Mouse (Mus musculus): Measurements from ENCODE around the gene Chpt1. TPM values are rescaled to one million over a fixed set of nuclear protein-coding genes. Genes with fewer than 3 reads are reported as not detected.

Chpt1 gene
- polyA plus RNA-seq, 1 experiment from 2014 or later: 18.2 TPM

- ATAC-seq (ENCODE audit: low read depth): no peak
- Histone ChIP-seq H3K9me3 (no peaks in the 10 kb centered on the region), H3K27me3 (no peaks in the 10 kb centered on the region), H3K9ac (no peak overlapping the region), H3K4me2 (no peak overlapping the region), H3K4me3 (no peak overlapping the region), H3K36me3 (no peaks in the 10 kb centered on the region), H3K4me1 (replicated peaks) (no peaks in the 10 kb centered on the region), H3K27ac (replicated peaks) (no peak overlapping the region)
- 77% methylated on average over 12 of the region's 12 CpGs for WGBS
These were observed 6.8 kb upstream of the Chpt1 start for GRCm38 (mm10) chr10:88510503-88511271.

DNA sequence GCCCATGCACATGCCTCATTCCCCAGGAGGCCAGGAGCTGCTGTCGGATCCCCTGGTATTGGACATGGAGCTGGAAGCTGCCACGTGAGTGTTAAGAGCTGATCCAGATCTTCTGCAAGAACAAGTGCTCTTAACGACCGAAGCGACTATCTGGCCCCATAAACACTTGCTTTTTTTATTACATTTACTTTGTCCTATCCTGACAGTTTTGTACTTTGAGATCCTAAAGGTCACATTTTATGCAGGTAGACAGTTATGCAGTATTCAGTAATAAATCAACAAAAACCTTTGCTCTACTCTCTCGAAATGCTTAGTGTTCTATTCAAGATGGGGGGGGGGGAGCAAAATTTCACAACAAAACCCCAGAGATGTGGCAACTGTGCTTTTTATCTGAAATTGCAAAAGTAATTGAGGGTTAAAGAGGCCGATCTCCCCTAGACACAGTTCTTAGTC lies 3.8 kb upstream of the Chpt1 start:
- Histone ChIP-seq H3K9ac (no peak overlapping the region), H3K27me3 (no peaks in the 10 kb centered on the region)

DNA sequence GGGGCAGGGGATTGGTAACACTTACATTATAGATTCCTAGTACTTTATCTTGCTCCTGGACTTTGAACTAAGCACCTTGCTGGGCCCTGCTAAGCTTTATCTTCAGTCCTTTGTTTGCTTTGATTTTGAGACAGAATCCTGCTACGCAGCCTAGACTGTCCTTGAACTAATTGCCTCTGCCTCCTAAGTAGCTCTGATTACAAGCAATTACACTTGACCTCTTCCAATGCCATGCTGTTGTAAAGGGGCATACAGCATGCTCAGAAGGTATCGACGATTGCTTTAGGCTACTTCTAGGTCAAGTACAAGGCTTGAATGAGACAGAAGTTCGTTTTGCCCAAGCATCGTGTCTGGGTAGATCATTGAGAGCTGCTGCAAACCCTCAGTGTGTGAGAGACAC lies 1.4 kb upstream of the Chpt1 start:
- no peaks in the 10 kb centered on the region for H3K27me3 ChIP-seq
- no peak overlapping the region for H3K27ac ChIP-seq (replicated peaks)
- H3K4me1 ChIP-seq (replicated peaks): peaks cover 30% of the 10 kb centered on the region
- H3K36me3 ChIP-seq: no peaks in the 10 kb centered on the region
- H3K9me3 ChIP-seq: no peaks in the 10 kb centered on the region
- ATAC-seq (ENCODE audit: low read depth): no peak
- H3K4me2 ChIP-seq: no peak overlapping the region
- H3K4me3 ChIP-seq: no peak overlapping the region
- H3K9ac ChIP-seq: no peak overlapping the region
- 73% methylated on average over 5 of the region's 5 CpGs for WGBS

More for the DNA sequence above, 3.8 kb upstream of the Chpt1 start:
- WGBS: 79% methylated on average over 7 of the region's 7 CpGs
- Histone ChIP-seq H3K27ac (replicated peaks) (no peak overlapping the region), H3K4me2 (no peak overlapping the region), H3K9me3 (no peaks in the 10 kb centered on the region), H3K4me3 (no peak overlapping the region), H3K4me1 (replicated peaks) (peaks cover 9% of the 10 kb centered on the region), H3K36me3 (no peaks in the 10 kb centered on the region)
- ATAC-seq (ENCODE audit: low read depth): no peak

- Histone ChIP-seq H3K27ac (replicated peaks) (no peak overlapping the region), H3K9ac (no peak overlapping the region), H3K27me3 (no peaks in the 10 kb centered on the region), H3K4me2 (peak overlapping the region; percentile 75), H3K4me1 (replicated peaks) (peaks cover 30% of the 10 kb centered on the region), H3K9me3 (no peaks in the 10 kb centered on the region), H3K4me3 (peak overlapping the region; percentile 77), H3K36me3 (no peaks in the 10 kb centered on the region)
- no peak for ATAC-seq (ENCODE audit: low read depth)
- WGBS: 54% methylated on average over 3 of the region's 3 CpGs
These were observed 608 bp upstream of the Chpt1 start for GRCm38 (mm10) chr10:88504481-88504880.

DNA sequence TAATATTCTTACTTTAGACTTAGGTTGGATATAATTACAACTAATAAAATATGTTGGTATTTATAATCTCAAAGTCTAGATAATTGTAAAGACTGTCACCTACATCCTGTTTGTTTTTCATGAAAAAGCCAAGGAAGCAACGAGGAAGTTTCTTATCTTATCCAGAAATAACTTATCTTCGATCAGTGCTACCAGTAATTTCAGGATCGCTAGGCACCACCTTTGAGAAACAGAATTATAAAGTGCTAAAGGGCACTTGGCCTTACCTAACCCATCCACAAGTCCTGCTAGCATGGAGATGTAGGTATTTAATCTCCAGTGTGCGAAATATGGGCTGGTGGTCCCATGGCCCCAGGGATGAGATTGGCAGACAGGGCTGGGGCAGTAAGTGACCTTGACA lies 954 bp downstream of the Chpt1 start:
- peak; percentile 2; the same call in 1 of the 2 replicates for ATAC-seq (ENCODE audit: low read depth)
- Histone ChIP-seq H3K4me3 (peak overlapping the region; percentile 77), H3K4me1 (replicated peaks) (peaks cover 30% of the 10 kb centered on the region), H3K27me3 (no peaks in the 10 kb centered on the region), H3K4me2 (peak overlapping the region; percentile 75), H3K27ac (replicated peaks) (peak overlapping the region; percentile 86), H3K9me3 (no peaks in the 10 kb centered on the region), H3K9ac (peak overlapping the region; percentile 91), H3K36me3 (no peaks in the 10 kb centered on the region)
- 54% methylated on average over 4 of the region's 4 CpGs for WGBS

DNA sequence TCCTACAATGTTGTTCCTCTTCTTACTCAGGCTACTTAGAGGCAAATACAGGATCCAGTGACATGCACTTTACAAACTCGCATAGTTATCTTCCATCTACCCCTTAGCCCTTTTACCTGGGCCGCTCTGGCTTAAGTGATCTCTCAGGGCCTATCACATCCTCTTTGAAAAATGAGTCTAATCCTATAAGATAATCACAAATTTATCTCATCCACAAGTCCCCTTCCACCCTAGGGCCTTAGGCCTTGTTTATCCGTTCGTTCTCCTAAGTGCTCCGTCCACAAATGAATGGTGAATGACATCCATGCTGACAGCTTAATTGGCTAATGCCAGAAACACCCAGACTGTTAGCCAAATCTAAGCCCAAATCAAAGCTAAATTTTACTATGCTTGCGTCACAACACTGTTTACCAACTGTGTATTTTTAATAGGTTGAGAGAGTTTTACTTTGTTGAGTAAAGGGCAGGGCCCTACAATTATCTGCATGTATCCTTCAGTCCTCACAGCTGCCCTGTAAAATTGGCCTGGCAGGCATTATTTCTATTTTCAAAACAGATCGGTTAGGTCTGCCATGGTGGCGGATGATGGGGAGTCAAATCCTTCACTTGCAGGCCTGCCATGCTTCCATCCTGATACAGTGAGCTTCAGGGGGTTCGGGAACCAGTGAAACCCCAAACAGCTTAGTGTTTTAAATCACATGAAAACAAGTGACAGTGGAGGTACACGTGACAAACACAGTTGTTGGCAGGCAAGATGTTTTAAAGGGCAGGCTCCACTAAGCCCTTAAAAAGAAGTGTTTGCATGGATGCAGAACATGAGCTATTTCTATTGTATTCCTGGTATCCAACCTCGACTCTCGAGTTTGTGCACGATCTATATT lies 1.7 kb downstream of the Chpt1 start:
- ATAC-seq (ENCODE audit: low read depth): no peak
- Histone ChIP-seq H3K27ac (replicated peaks) (no peak overlapping the region), H3K4me1 (replicated peaks) (peaks cover 30% of the 10 kb centered on the region), H3K9ac (peak overlapping the region; percentile 6; the same call in 1 of the 2 replicates), H3K9me3 (no peaks in the 10 kb centered on the region), H3K27me3 (no peaks in the 10 kb centered on the region), H3K36me3 (no peaks in the 10 kb centered on the region), H3K4me2 (peak overlapping the region; percentile 75), H3K4me3 (peak overlapping the region; percentile 77; the same call in 1 of the 2 replicates)
- WGBS: 73% methylated on average over 13 of the region's 13 CpGs

GRCm38 (mm10) chr10:88501370-88501769 lies 2.5 kb downstream of the Chpt1 start:
- 85% methylated on average over 10 of the region's 10 CpGs for WGBS
- Histone ChIP-seq H3K36me3 (no peaks in the 10 kb centered on the region), H3K9ac (no peak overlapping the region)

DNA sequence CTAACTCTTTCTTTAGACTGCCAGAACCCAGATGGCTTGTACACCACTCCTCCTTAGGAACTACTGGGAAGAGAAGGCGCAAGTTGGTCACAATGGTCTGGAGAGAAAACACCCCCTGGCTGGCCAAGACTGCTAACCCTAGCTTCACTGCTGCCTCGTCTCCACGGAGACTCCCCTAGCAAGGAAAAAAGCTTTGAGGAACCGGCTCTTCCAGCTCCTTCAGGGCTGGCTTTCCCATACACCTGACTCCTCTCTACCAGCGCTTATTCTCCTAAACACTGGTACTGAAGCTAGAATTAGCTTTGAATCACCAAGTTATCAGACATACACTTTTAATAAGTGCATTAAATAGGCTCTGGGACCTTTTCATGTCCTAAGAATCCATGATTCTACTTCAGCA lies 3.9 kb downstream of the Chpt1 start:
- Histone ChIP-seq H3K4me3 (no peak overlapping the region), H3K9me3 (no peaks in the 10 kb centered on the region), H3K27ac (replicated peaks) (no peak overlapping the region), H3K27me3 (no peaks in the 10 kb centered on the region), H3K4me2 (no peak overlapping the region), H3K4me1 (replicated peaks) (peaks cover 30% of the 10 kb centered on the region), H3K9ac (no peak overlapping the region), H3K36me3 (no peaks in the 10 kb centered on the region)
- 69% methylated on average over 5 of the region's 5 CpGs for WGBS
- no peak for ATAC-seq (ENCODE audit: low read depth)

More at GRCm38 (mm10) chr10:88501370-88501769, 2.5 kb downstream of the Chpt1 start:
- Histone ChIP-seq H3K27ac (replicated peaks) (no peak overlapping the region), H3K4me1 (replicated peaks) (peaks cover 30% of the 10 kb centered on the region), H3K4me3 (no peak overlapping the region), H3K4me2 (0 out of 2 replicates have a peak overlapping the region, but pooled peaks have one; percentile 75), H3K9me3 (no peaks in the 10 kb centered on the region), H3K27me3 (no peaks in the 10 kb centered on the region)
- no peak for ATAC-seq (ENCODE audit: low read depth)

DNA sequence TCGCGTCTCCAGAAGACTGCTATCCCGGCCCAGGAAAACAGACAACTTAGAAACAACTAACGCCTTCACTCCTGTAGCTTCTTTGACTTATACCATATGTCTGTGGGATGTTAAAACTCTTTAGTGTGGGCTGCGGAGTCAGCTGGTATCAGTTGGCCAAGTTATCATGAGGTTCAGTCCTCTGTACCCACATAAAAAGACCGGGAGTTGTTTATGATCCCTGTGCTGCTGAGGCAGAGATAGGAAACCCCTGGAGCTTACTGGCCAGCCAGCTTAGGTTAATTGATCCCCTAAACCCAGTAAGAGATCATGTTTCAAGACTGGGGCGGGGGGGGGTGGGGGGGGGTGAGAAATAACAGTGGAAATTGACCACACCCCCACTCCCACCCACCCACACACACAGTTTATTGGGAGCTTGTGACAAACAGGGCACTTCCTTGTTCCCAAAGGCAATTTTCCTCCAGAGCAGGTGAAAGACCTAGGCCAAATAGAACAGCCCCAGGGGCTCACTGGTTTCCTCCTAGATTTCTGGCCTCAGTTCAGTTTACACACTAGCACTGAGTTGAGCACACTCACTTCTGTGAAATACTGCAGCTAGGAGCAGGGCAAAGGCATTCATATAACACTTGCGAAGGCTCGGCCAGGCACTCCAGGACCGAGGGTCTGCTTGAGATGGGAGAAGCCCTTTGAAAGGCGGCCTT lies 6.9 kb downstream of the Chpt1 start:
- Histone ChIP-seq H3K4me1 (replicated peaks) (peaks cover 22% of the 10 kb centered on the region), H3K27me3 (no peaks in the 10 kb centered on the region), H3K4me3 (no peak overlapping the region), H3K9ac (no peak overlapping the region), H3K4me2 (no peak overlapping the region), H3K36me3 (no peaks in the 10 kb centered on the region), H3K27ac (replicated peaks) (no peak overlapping the region), H3K9me3 (no peaks in the 10 kb centered on the region)
- no peak for ATAC-seq (ENCODE audit: low read depth)
- 55% methylated on average over 11 of the region's 11 CpGs for WGBS

DNA sequence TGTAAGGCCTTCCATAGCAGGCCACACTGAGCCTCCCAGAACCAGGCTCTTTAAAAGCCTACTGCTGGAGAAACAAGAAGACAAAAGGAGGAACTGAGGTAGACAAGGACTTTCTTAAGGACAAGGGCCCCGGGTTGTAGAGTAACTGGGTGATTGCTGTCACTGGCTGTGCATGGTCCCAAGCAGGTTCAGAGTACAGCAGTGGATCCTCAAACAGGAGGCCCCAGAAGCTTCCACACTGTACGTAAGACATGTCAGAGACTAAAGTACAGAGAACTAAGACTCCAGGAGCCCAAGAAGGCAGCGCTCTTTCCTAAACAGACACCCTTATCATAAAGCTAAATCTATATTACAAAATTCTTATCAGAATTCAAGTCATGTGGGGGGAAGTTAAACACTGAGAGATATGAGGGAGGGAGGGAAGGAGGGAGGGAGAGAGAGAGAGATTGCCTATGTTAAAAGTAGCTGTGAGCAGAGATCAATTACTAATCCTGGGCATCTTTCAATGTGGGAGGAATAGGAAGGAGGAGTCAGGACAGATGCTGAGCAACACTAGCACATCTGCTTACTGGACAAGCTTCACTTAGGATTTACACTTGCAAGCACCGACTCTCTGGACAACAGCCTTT lies 8.8 kb downstream of the Chpt1 start:
- no peak for ATAC-seq (ENCODE audit: low read depth)
- Histone ChIP-seq H3K9ac (no peak overlapping the region), H3K36me3 (no peaks in the 10 kb centered on the region), H3K27me3 (no peaks in the 10 kb centered on the region), H3K4me3 (no peak overlapping the region), H3K4me1 (replicated peaks) (peaks cover 9% of the 10 kb centered on the region; the same call in 1 of the 2 replicates), H3K27ac (replicated peaks) (no peak overlapping the region), H3K9me3 (no peaks in the 10 kb centered on the region), H3K4me2 (no peak overlapping the region)
- WGBS: 86% methylated on average over 4 of the region's 4 CpGs

GRCm38 (mm10) chr10:88492658-88493057 lies 11.2 kb downstream of the Chpt1 start:
- WGBS: 53% methylated on average over 8 of the region's 8 CpGs
- H3K9me3 ChIP-seq: no peaks in the 10 kb centered on the region
- H3K4me3 ChIP-seq: no peak overlapping the region
- H3K27ac ChIP-seq (replicated peaks): no peak overlapping the region
- H3K4me1 ChIP-seq (replicated peaks): peaks cover 9% of the 10 kb centered on the region; the same call in 1 of the 2 replicates
- no peaks in the 10 kb centered on the region for H3K36me3 ChIP-seq
- no peak overlapping the region for H3K4me2 ChIP-seq
- no peak; the same call in 1 of the 2 replicates for ATAC-seq (ENCODE audit: low read depth)
- no peaks in the 10 kb centered on the region for H3K27me3 ChIP-seq
- H3K9ac ChIP-seq: no peak overlapping the region

Measured in neural tube, embryonic 13.5 days (tissue).